Mouse (Mus musculus) stomach, embryonic 14.5 days (tissue): ENCODE measurements around the gene Zer1. TPM values are rescaled to one million over a fixed set of nuclear protein-coding genes. Genes with fewer than 3 reads are reported as not detected.

Source experiments
- ATAC-seq: fragments of 200-750 bp; cut with Nextera tagmentation; 2 replicates; pipeline ENCODE4 v1.8.0; 2017; ENCODE audit warnings: low read depth, moderate TSS enrichment; ENCODE audit not compliant: insufficient number of reproducible peaks, insufficient read depth, low FRiP score
- H3K27ac ChIP-seq: fragments of 300-500 bp; sonication (generic); 2 replicates; pipeline ENCODE4 v1.5.1; 2014; ENCODE audit warnings: mild to moderate bottlenecking, low read length, moderate library complexity, mixed read lengths
- H3K27me3 ChIP-seq: fragments of 300-500 bp; sonication (generic); 2 replicates; pipeline ENCODE4 v1.6.1; 2014; ENCODE audit warnings: low read length, control low read depth, mixed read lengths; ENCODE audit not compliant: control insufficient read depth, insufficient read depth
- H3K36me3 ChIP-seq: fragments of 300-500 bp; sonication (generic); 2 replicates; pipeline ENCODE4 v1.6.1; 2014; ENCODE audit warnings: mild to moderate bottlenecking, control low read depth, low read length, moderate library complexity, mixed read lengths; ENCODE audit not compliant: control insufficient read depth, insufficient read depth
- H3K4me1 ChIP-seq: fragments of 300-500 bp; sonication (generic); 2 replicates; pipeline ENCODE4 v1.6.1; 2014; ENCODE audit warnings: low read length, control low read depth, mixed read lengths; ENCODE audit not compliant: control insufficient read depth, insufficient read depth
- H3K4me2 ChIP-seq: fragments of 300-500 bp; sonication (generic); replicated peaks from 2 replicates; pipeline ENCODE4 v1.6.1; 2014; ENCODE audit warnings: low read depth, low read length, control low read depth
- H3K4me3 ChIP-seq: fragments of 300-500 bp; sonication (generic); 2 replicates; pipeline ENCODE4 v1.5.1; 2014; ENCODE audit warnings: low read depth, low read length, control low read depth
- H3K9ac ChIP-seq: fragments of 300-500 bp; sonication (generic); replicated peaks from 2 replicates; pipeline ENCODE4 v1.6.1; 2014; ENCODE audit warnings: low read depth, mild to moderate bottlenecking, control low read depth, low read length, moderate library complexity, mixed read lengths
- H3K9me3 ChIP-seq: fragments of 300-500 bp; sonication (generic); 2 replicates; pipeline ENCODE4 v1.6.1; 2016; ENCODE audit warnings: low read depth, low read length, control low read depth; ENCODE audit not compliant: control insufficient read depth
- WGBS: fragments of 180-500 bp; shearing (Covaris S2); extraction: QIAGEN DNeasy Blood & Tissue Kit; methylation state at CpG from one replicate; pipeline ENCODE4 v1.1.7; 2014; 5-methylcytosine and 5-hydroxymethylcytosine counted together
- polyA plus RNA-seq: library from polyadenylated mRNA; unstranded; fragments of >200 nt; fragmentation: Nextera tagmentation; extraction: Ambion mirVana; gene quantifications from 2 replicates; pipeline ENCODE4 v1.2.1, GENCODE M21; 2014

The Zer1 gene
- polyA plus RNA-seq, 1 experiment from 2014 or later, result 13.6 TPM

- 0 out of 2 replicates have a peak overlapping the region, but pooled peaks have one; percentile 28 for H3K9ac ChIP-seq
- no peaks in the 10 kb centered on the region for H3K9me3 ChIP-seq
- WGBS, result 12% methylated on average over 10 of the region's 10 CpGs
- H3K4me2 ChIP-seq, result peak overlapping the region; percentile 73
- H3K4me3 ChIP-seq, result peak overlapping the region; percentile 48
- peak overlapping the region; percentile 74 for H3K27ac ChIP-seq
- 0 out of 2 replicates have a peak, but pooled peaks cover 7% of the 10 kb centered on the region for H3K4me1 ChIP-seq
- no peaks in the 10 kb centered on the region for H3K27me3 ChIP-seq
- H3K36me3 ChIP-seq, result peaks cover 5% of the 10 kb centered on the region
- no peak for ATAC-seq
Observed at GRCm38 (mm10) chr2:30078349-30078712, 46.1 kb downstream of the Zer1 start.

- peak; percentile 78 for ATAC-seq
- 0 out of 2 replicates have a peak, but pooled peaks cover 7% of the 10 kb centered on the region for H3K4me1 ChIP-seq
- H3K9me3 ChIP-seq, result no peaks in the 10 kb centered on the region
- peak within 1 kb of the TSS; percentile 48 for H3K4me3 ChIP-seq
- H3K36me3 ChIP-seq, result peaks cover 9% of the 10 kb centered on the region
- peak within 1 kb of the TSS; percentile 73 for H3K4me2 ChIP-seq
- under 1% methylated on average over 53 of the region's 53 CpGs for WGBS
- H3K27me3 ChIP-seq, result no peaks in the 10 kb centered on the region
- H3K9ac ChIP-seq, result peak within 1 kb of the TSS; percentile 28; the same call in 1 of the 2 replicates
- peak within 1 kb of the TSS; percentile 74 for H3K27ac ChIP-seq
Observed at GRCm38 (mm10) chr2:30077502-30078348, 46.7 kb downstream of the Zer1 start, which contains the start of gene Pkn3. Gene Pkn3 (plus strand): TSS chr2:30077684.

- ATAC-seq, result peak; percentile 10; the same call in 1 of the 2 replicates
- peak overlapping the region; percentile 58; the same call in 1 of the 2 replicates for H3K27ac ChIP-seq
- H3K4me2 ChIP-seq, result peak overlapping the region; percentile 73
- H3K36me3 ChIP-seq, result peaks cover 13% of the 10 kb centered on the region
- H3K27me3 ChIP-seq, result no peaks in the 10 kb centered on the region
- 62% methylated on average over 6 of the region's 6 CpGs for WGBS
- 0 out of 2 replicates have a peak, but pooled peaks cover 7% of the 10 kb centered on the region for H3K4me1 ChIP-seq
- H3K4me3 ChIP-seq, result 0 out of 2 replicates have a peak overlapping the region, but pooled peaks have one; percentile 48
- H3K9me3 ChIP-seq, result no peaks in the 10 kb centered on the region
- H3K9ac ChIP-seq, result no peak overlapping the region
Observed at GRCm38 (mm10) chr2:30076959-30077358, 47.4 kb downstream of the Zer1 start.

GRCm38 (mm10) chr2:30076439-30076838 is 47.9 kb downstream of the Zer1 start:
- H3K36me3 ChIP-seq, result peaks cover 13% of the 10 kb centered on the region
- no peak overlapping the region for H3K27ac ChIP-seq
- no peaks in the 10 kb centered on the region for H3K9me3 ChIP-seq
- no peak for ATAC-seq
- H3K9ac ChIP-seq, result no peak overlapping the region
- H3K4me2 ChIP-seq, result no peak overlapping the region
- H3K4me3 ChIP-seq, result no peak overlapping the region
- WGBS, result 93% methylated on average over 9 of the region's 9 CpGs
- H3K4me1 ChIP-seq, result 0 out of 2 replicates have a peak, but pooled peaks cover 7% of the 10 kb centered on the region
- H3K27me3 ChIP-seq, result no peaks in the 10 kb centered on the region

GRCm38 (mm10) chr2:30075625-30076024 is 48.8 kb downstream of the Zer1 start:
- Histone ChIP-seq H3K4me3 (no peak overlapping the region), H3K4me2 (no peak overlapping the region), H3K27me3 (no peaks in the 10 kb centered on the region), H3K4me1 (0 out of 2 replicates have a peak, but pooled peaks cover 7% of the 10 kb centered on the region), H3K36me3 (peaks cover 15% of the 10 kb centered on the region), H3K9me3 (no peaks in the 10 kb centered on the region), H3K27ac (no peak overlapping the region), H3K9ac (no peak overlapping the region)
- ATAC-seq, result no peak
- 43% methylated on average over 3 of the region's 3 CpGs for WGBS

- H3K4me1 ChIP-seq, result peaks cover 3% of the 10 kb centered on the region; the same call in 1 of the 2 replicates
- no peak overlapping the region for H3K9ac ChIP-seq
- 67% methylated on average over 3 of the region's 3 CpGs for WGBS
- no peaks in the 10 kb centered on the region for H3K9me3 ChIP-seq
- H3K27me3 ChIP-seq, result no peaks in the 10 kb centered on the region
- no peak overlapping the region for H3K4me3 ChIP-seq
- no peak for ATAC-seq
- no peak overlapping the region for H3K27ac ChIP-seq
- H3K4me2 ChIP-seq, result no peak overlapping the region
- peaks cover 33% of the 10 kb centered on the region for H3K36me3 ChIP-seq
Observed at GRCm38 (mm10) chr2:30073285-30073684, 51.1 kb downstream of the Zer1 start.

GRCm38 (mm10) chr2:30072875-30073274 is 51.5 kb downstream of the Zer1 start:
- Histone ChIP-seq H3K27ac (no peak overlapping the region), H3K4me3 (no peak overlapping the region), H3K9me3 (no peaks in the 10 kb centered on the region), H3K9ac (no peak overlapping the region), H3K4me2 (no peak overlapping the region), H3K4me1 (peaks cover 4% of the 10 kb centered on the region; the same call in 1 of the 2 replicates), H3K36me3 (peaks cover 36% of the 10 kb centered on the region), H3K27me3 (no peaks in the 10 kb centered on the region)
- 82% methylated on average over 7 of the region's 7 CpGs for WGBS
- ATAC-seq, result no peak

- WGBS, result 22% methylated on average over 7 of the region's 7 CpGs
- peak overlapping the region; percentile 99 for H3K9ac ChIP-seq
- H3K27ac ChIP-seq, result no peak overlapping the region
Observed at GRCm38 (mm10) chr2:30067962-30068361, 56.4 kb downstream of the Zer1 start.

More at GRCm38 (mm10) chr2:30067962-30068361, 56.4 kb downstream of the Zer1 start:
- H3K9me3 ChIP-seq, result no peaks in the 10 kb centered on the region
- H3K4me1 ChIP-seq, result peaks cover 21% of the 10 kb centered on the region
- H3K36me3 ChIP-seq, result peaks cover 29% of the 10 kb centered on the region
- no peak for ATAC-seq
- peak overlapping the region; percentile 69 for H3K4me2 ChIP-seq
- H3K27me3 ChIP-seq, result no peaks in the 10 kb centered on the region
- H3K4me3 ChIP-seq, result peak overlapping the region; percentile 100
